Mouse (Mus musculus) forebrain, embryonic 10.5 days (tissue): ENCODE results near the gene Crls1. TPM values are rescaled to one million over a fixed set of nuclear protein-coding genes. Genes with fewer than 3 reads are reported as not detected.

Source experiments
- DNase-seq: peaks from one replicate; pipeline ENCODE4 v3.0.0-alpha.2; 2017; ENCODE audit warnings: low spot score; ENCODE audit errors: extremely low spot score
- H3K27ac ChIP-seq: fragments of 300-500 bp; sonication (generic); 2 replicates; pipeline ENCODE4 v1.5.1; 2016; ENCODE audit warnings: mild to moderate bottlenecking
- H3K27me3 ChIP-seq: fragments of 300-500 bp; sonication (generic); 2 replicates; pipeline ENCODE4 v1.6.1; 2016; ENCODE audit warnings: mild to moderate bottlenecking; ENCODE audit not compliant: poor library complexity, severe bottlenecking
- H3K36me3 ChIP-seq: fragments of 300-500 bp; sonication (generic); replicated peaks from 2 replicates; pipeline ENCODE4 v1.6.1; 2016; ENCODE audit warnings: mild to moderate bottlenecking, moderate library complexity
- H3K4me1 ChIP-seq: fragments of 300-500 bp; sonication (generic); 2 replicates; pipeline ENCODE4 v1.6.1; 2016
- H3K4me3 ChIP-seq: fragments of 300-500 bp; sonication (generic); 2 replicates; pipeline ENCODE4 v1.5.1; 2016; ENCODE audit warnings: mild to moderate bottlenecking, moderate library complexity
- H3K9me3 ChIP-seq: fragments of 300-500 bp; sonication (generic); 2 replicates; pipeline ENCODE4 v1.6.1; 2016; ENCODE audit warnings: mild to moderate bottlenecking, moderate library complexity
- WGBS: fragments of 180-500 bp; shearing (Covaris S2); methylation state at CpG from one replicate; pipeline ENCODE4 v1.1.7; 2016; 5-methylcytosine and 5-hydroxymethylcytosine counted together
- polyA plus RNA-seq: library from polyadenylated mRNA; unstranded; fragments of >200 nt; fragmentation: Nextera tagmentation; extraction: Ambion mirVana; gene quantifications from 2 replicates; pipeline ENCODE4 v1.2.1, GENCODE M21; 2016

The Crls1 gene
- polyA plus RNA-seq, result 7.1 and 8.3 TPM in 2 replicates

- WGBS, result under 1% methylated on average over 95 of the region's 96 CpGs
These were observed at the start of gene Crls1 for GRCm38 (mm10) chr2:132846407-132847358. Gene Crls1 (plus strand): TSS chr2:132846666.

GRCm38 (mm10) chr2:132802976-132803375 is 43.5 kb upstream of the Crls1 start:
- no peaks in the 10 kb centered on the region for H3K27me3 ChIP-seq
- no peaks in the 10 kb centered on the region for H3K9me3 ChIP-seq
- no peak overlapping the region for H3K4me3 ChIP-seq
- no peaks in the 10 kb centered on the region for H3K4me1 ChIP-seq
- peaks cover 56% of the 10 kb centered on the region for H3K36me3 ChIP-seq
- no peak overlapping the region for H3K27ac ChIP-seq
- DNase-seq, result no peak
- 88% methylated on average over 2 of the region's 2 CpGs for WGBS

More at GRCm38 (mm10) chr2:132846407-132847358, at the start of gene Crls1:
- DNase-seq, result peak; percentile 99
- no peaks in the 10 kb centered on the region for H3K27me3 ChIP-seq
- H3K9me3 ChIP-seq, result no peaks in the 10 kb centered on the region
- peak within 1 kb of the TSS; percentile 91 for H3K4me3 ChIP-seq
- H3K36me3 ChIP-seq, result peaks cover 42% of the 10 kb centered on the region
- H3K4me1 ChIP-seq, result peaks cover 16% of the 10 kb centered on the region
- peak within 1 kb of the TSS; percentile 92 for H3K27ac ChIP-seq

- Histone ChIP-seq H3K27me3 (no peaks in the 10 kb centered on the region), H3K4me3 (peak within 1 kb of the TSS; percentile 75), H3K4me1 (peaks cover 21% of the 10 kb centered on the region), H3K27ac (peak within 1 kb of the TSS; percentile 91), H3K9me3 (no peaks in the 10 kb centered on the region), H3K36me3 (peaks cover 52% of the 10 kb centered on the region)
- under 1% methylated on average over 59 of the region's 59 CpGs for WGBS
- DNase-seq, result peak; percentile 96
These were observed 30.7 kb upstream of the Crls1 start, which contains the start of the genes Trmt6 and Mcm8 for GRCm38 (mm10) chr2:132815608-132816314. Gene Trmt6 (minus strand): TSS chr2:132816055. Gene Mcm8 (plus strand): TSS chr2:132816141.

- no peaks in the 10 kb centered on the region for H3K9me3 ChIP-seq
- no peaks in the 10 kb centered on the region for H3K4me1 ChIP-seq
- 94% methylated on average over 4 of the region's 4 CpGs for WGBS
- H3K27me3 ChIP-seq, result no peaks in the 10 kb centered on the region
- no peak for DNase-seq
- peaks cover 79% of the 10 kb centered on the region for H3K36me3 ChIP-seq
- no peak overlapping the region for H3K4me3 ChIP-seq
- H3K27ac ChIP-seq, result no peak overlapping the region
These were observed 5.4 kb upstream of the Crls1 start for GRCm38 (mm10) chr2:132841071-132841470.

- DNase-seq, result no peak
- Histone ChIP-seq H3K27me3 (no peaks in the 10 kb centered on the region), H3K4me3 (peak overlapping the region; percentile 91), H3K4me1 (peaks cover 16% of the 10 kb centered on the region), H3K27ac (peak overlapping the region; percentile 51; the same call in 1 of the 2 replicates), H3K9me3 (no peaks in the 10 kb centered on the region), H3K36me3 (peaks cover 43% of the 10 kb centered on the region)
- 49% methylated on average over 7 of the region's 7 CpGs for WGBS
These were observed 1.1 kb downstream of the Crls1 start for GRCm38 (mm10) chr2:132847581-132847980.

- Histone ChIP-seq H3K9me3 (no peaks in the 10 kb centered on the region), H3K27me3 (no peaks in the 10 kb centered on the region), H3K27ac (no peak overlapping the region), H3K36me3 (peaks cover 42% of the 10 kb centered on the region), H3K4me1 (peaks cover 16% of the 10 kb centered on the region), H3K4me3 (peak overlapping the region; percentile 91; the same call in 1 of the 2 replicates)
- WGBS, result 92% methylated on average over 4 of the region's 4 CpGs
- no peak for DNase-seq
These were observed 1.9 kb downstream of the Crls1 start for GRCm38 (mm10) chr2:132848361-132848760.

- Histone ChIP-seq H3K4me3 (no peak overlapping the region), H3K9me3 (no peaks in the 10 kb centered on the region), H3K4me1 (peaks cover 16% of the 10 kb centered on the region), H3K36me3 (peaks cover 44% of the 10 kb centered on the region), H3K27ac (no peak overlapping the region), H3K27me3 (no peaks in the 10 kb centered on the region)
- no peak for DNase-seq
- 93% methylated on average over 6 of the region's 6 CpGs for WGBS
These were observed 2.7 kb downstream of the Crls1 start for GRCm38 (mm10) chr2:132849141-132849540.

GRCm38 (mm10) chr2:132853051-132853450 is 6.6 kb downstream of the Crls1 start:
- H3K4me3 ChIP-seq, result no peak overlapping the region
- H3K4me1 ChIP-seq, result peaks cover 4% of the 10 kb centered on the region
- no peaks in the 10 kb centered on the region for H3K27me3 ChIP-seq
- H3K27ac ChIP-seq, result no peak overlapping the region
- no peak for DNase-seq
- H3K9me3 ChIP-seq, result no peaks in the 10 kb centered on the region
- peaks cover 52% of the 10 kb centered on the region for H3K36me3 ChIP-seq
- 97% methylated on average over 1 of the region's 1 CpGs for WGBS

GRCm38 (mm10) chr2:132856333-132856732 is 9.9 kb downstream of the Crls1 start:
- WGBS, result 80% methylated on average over 5 of the region's 5 CpGs
- no peak overlapping the region for H3K4me3 ChIP-seq
- H3K9me3 ChIP-seq, result no peaks in the 10 kb centered on the region
- H3K36me3 ChIP-seq, result peaks cover 38% of the 10 kb centered on the region
- no peaks in the 10 kb centered on the region for H3K27me3 ChIP-seq
- H3K27ac ChIP-seq, result no peak overlapping the region
- DNase-seq, result no peak
- no peaks in the 10 kb centered on the region for H3K4me1 ChIP-seq

GRCm38 (mm10) chr2:132860435-132860834 is 14.0 kb downstream of the Crls1 start:
- Histone ChIP-seq H3K4me3 (no peak overlapping the region), H3K4me1 (no peaks in the 10 kb centered on the region), H3K27me3 (no peaks in the 10 kb centered on the region), H3K36me3 (peaks cover 23% of the 10 kb centered on the region), H3K9me3 (no peaks in the 10 kb centered on the region), H3K27ac (no peak overlapping the region)
- DNase-seq, result no peak

GRCm38 (mm10) chr2:132861456-132861855 is 15.0 kb downstream of the Crls1 start:
- DNase-seq, result no peak
- 92% methylated on average over 2 of the region's 2 CpGs for WGBS
- no peaks in the 10 kb centered on the region for H3K4me1 ChIP-seq
- no peaks in the 10 kb centered on the region for H3K9me3 ChIP-seq
- H3K27ac ChIP-seq, result no peak overlapping the region
- H3K36me3 ChIP-seq, result peaks cover 28% of the 10 kb centered on the region
- H3K4me3 ChIP-seq, result no peak overlapping the region
- no peaks in the 10 kb centered on the region for H3K27me3 ChIP-seq

GRCm38 (mm10) chr2:132863325-132863724 is 16.9 kb downstream of the Crls1 start:
- Histone ChIP-seq H3K4me3 (no peak overlapping the region), H3K27ac (no peak overlapping the region), H3K27me3 (no peaks in the 10 kb centered on the region), H3K36me3 (peaks cover 36% of the 10 kb centered on the region), H3K9me3 (no peaks in the 10 kb centered on the region), H3K4me1 (no peaks in the 10 kb centered on the region)
- no peak for DNase-seq
- 95% methylated on average over 2 of the region's 2 CpGs for WGBS
